ENCODE assay signal across 20 mouse cellular contexts in the genomic region with DNA sequence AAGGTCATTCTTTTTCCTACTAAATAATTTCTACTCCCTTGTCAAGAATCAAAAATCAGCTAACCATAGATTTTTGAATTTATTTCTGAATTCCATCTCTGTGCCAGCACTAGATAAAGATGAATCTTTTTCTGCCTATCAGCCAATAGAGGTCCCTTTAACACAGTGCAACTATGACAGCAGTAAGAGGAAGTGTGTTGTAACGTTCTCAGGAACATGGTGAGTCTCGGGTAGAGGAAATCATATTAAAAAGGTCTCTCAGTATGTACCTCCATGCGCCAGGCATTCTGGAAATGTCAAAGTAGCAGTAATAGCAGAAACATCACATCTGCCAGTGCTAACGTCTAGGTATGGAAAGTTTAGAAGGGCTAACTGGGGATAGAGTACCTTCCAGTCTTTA. TPM values are rescaled to one million over a fixed set of nuclear protein-coding genes. Genes with fewer than 3 reads are reported as not detected.
DNase-seq lines count a peak whose midpoint lies in the region; ATAC-seq lines count a peak whose summit lies in the region.
"Had no signal": no experiment of that assay in that cellular context is flagged by ENCODE, and none has a peak within 500 bp of the region (broad histone marks: within the 10 kb centered on the region; RNA-seq: fewer than 3 reads in every experiment).

No protein-coding gene starts in this region.

- intact Hi-C loops in heart, postnatal 14 days (cut with DNase I): no loop called here

- H3K4me1 ChIP-seq in liver, embryonic 12.5 days: 0 out of 2 replicates have a peak, but pooled peaks cover under 1% of the 10 kb centered on the region
- H3K4me1 ChIP-seq: embryonic facial prominence, embryonic 12.5 days; forebrain, embryonic 12.5 days; heart, embryonic 13.5 days; hindbrain, embryonic 13.5 days had no signal

- H3K4me2 ChIP-seq in liver, embryonic 12.5 days: no peak overlapping the region
- H3K4me2 ChIP-seq: embryonic facial prominence, embryonic 12.5 days; forebrain, embryonic 12.5 days; heart, embryonic 13.5 days; hindbrain, embryonic 13.5 days had no signal

- no peaks in the 10 kb centered on the region for H3K27me3 ChIP-seq in liver, embryonic 12.5 days (replicated peaks)
- H3K27me3 ChIP-seq: CH12.LX; embryonic facial prominence, embryonic 12.5 days; forebrain, embryonic 12.5 days; heart, embryonic 13.5 days; hindbrain, embryonic 13.5 days had no signal

- H3K9ac ChIP-seq in liver, embryonic 12.5 days: no peak overlapping the region
- H3K9ac ChIP-seq: embryonic facial prominence, embryonic 12.5 days; forebrain, embryonic 12.5 days; heart, embryonic 13.5 days; hindbrain, embryonic 13.5 days had no signal

- H3K4me3 ChIP-seq in liver, embryonic 12.5 days: no peak overlapping the region
- H3K4me3 ChIP-seq: embryonic facial prominence, embryonic 12.5 days; forebrain, embryonic 12.5 days; heart, embryonic 13.5 days; hindbrain, embryonic 13.5 days had no signal

- peak; percentile 96 for ATAC-seq in granulocyte monocyte progenitor cell, adult 5-6 weeks (replicated peaks; ENCODE audit: poor library complexity, severe bottlenecking)
- peak; percentile 68 for ATAC-seq in monocyte, adult 5-6 weeks (replicated peaks; ENCODE audit: insufficient number of reproducible peaks, low FRiP score, low TSS enrichment, poor library complexity, severe bottlenecking)
- no peak for ATAC-seq in liver, embryonic 12.5 days
- ATAC-seq: forebrain, embryonic 16.5 days; hindbrain, postnatal 0 days had no signal

- H3K9me3 ChIP-seq in liver, embryonic 12.5 days (replicated peaks): no peaks in the 10 kb centered on the region
- H3K9me3 ChIP-seq: embryonic facial prominence, embryonic 12.5 days; forebrain, embryonic 12.5 days; heart, embryonic 13.5 days; hindbrain, embryonic 13.5 days had no signal

- WGBS in liver, embryonic 12.5 days (ENCODE audit: insufficient replicate concordance): 42% methylated on average over 4 of the region's 4 CpGs

- DNase-seq in heart, adult 11 months: peak; percentile 12
- DNase-seq in heart, postnatal 14 days: no peak
- no peak for DNase-seq in thymus, postnatal 25 days
- DNase-seq in adrenal gland, adult (ENCODE audit: inconsistent age in 2 of 2, low spot score in 1 of 2): no peak
- DNase-seq: adrenal gland, adult 8-10 months; adrenal gland, postnatal 36 days; cerebellum, adult 2 months; cerebellum, postnatal 10 days; gastrocnemius, postnatal 10 days; heart, postnatal 4 days had no signal

- H3K27ac ChIP-seq in liver, embryonic 12.5 days: no peak overlapping the region
- H3K27ac ChIP-seq: embryonic facial prominence, embryonic 12.5 days; forebrain, embryonic 12.5 days; heart, embryonic 13.5 days; hindbrain, embryonic 13.5 days; hindbrain, postnatal 0 days had no signal

- peaks cover 18% of the 10 kb centered on the region for H3K36me3 ChIP-seq in liver, embryonic 12.5 days

RNA-seq across cellular contexts. Expression of gene Tmem175, which starts 6.6 kb away (rescaled TPM):
- total RNA-seq in heart, postnatal 14 days (2021): 10 to 100 TPM; 10.0 to 10.2 TPM
- total RNA-seq in granulocyte monocyte progenitor cell, adult 5-6 weeks (2014; fragmentation: Nextera tagmentation): 24.4 and 29.3 TPM in 2 replicates
- total RNA-seq in granulocyte monocyte progenitor cell, adult 5-6 weeks (2017): 11.0 and 17.6 TPM in 2 replicates
- total RNA-seq in monocyte, adult 5-6 weeks (2017): 3.9 to 20.9 TPM (median 12.3 TPM) in 3 replicates
- 16.1 and 17.8 TPM in 2 replicates for polyA plus RNA-seq in liver, embryonic 12.5 days (2016; fragmentation: Nextera tagmentation; extraction: Ambion mirVana)

RNA-seq across cellular contexts. Expression of gene Gak, which starts 6.6 kb away (rescaled TPM):
- 10 to 100 TPM; 27.5 to 31.3 TPM for total RNA-seq in heart, postnatal 14 days (2021)
- total RNA-seq in granulocyte monocyte progenitor cell, adult 5-6 weeks (2014; fragmentation: Nextera tagmentation): 78.7 and 82.2 TPM in 2 replicates
- total RNA-seq in granulocyte monocyte progenitor cell, adult 5-6 weeks (2017): 91.8 and 111 TPM in 2 replicates
- total RNA-seq in monocyte, adult 5-6 weeks (2017): 143 to 191 TPM (median 183 TPM) in 3 replicates
- 42.1 and 42.8 TPM in 2 replicates for polyA plus RNA-seq in liver, embryonic 12.5 days (2016; fragmentation: Nextera tagmentation; extraction: Ambion mirVana)

RNA-seq across cellular contexts. Expression of gene Idua, which starts 24.0 kb away (rescaled TPM):
- total RNA-seq in heart, postnatal 14 days (2021): 10 to 100 TPM; 16.7 to 16.9 TPM
- 13.3 and 18.6 TPM in 2 replicates for total RNA-seq in granulocyte monocyte progenitor cell, adult 5-6 weeks (2014; fragmentation: Nextera tagmentation)
- total RNA-seq in granulocyte monocyte progenitor cell, adult 5-6 weeks (2017): 5.9 and 6.4 TPM in 2 replicates
- 9.7 to 10.8 TPM (median 10.7 TPM) in 3 replicates for total RNA-seq in monocyte, adult 5-6 weeks (2017)
- 5.9 TPM in 2 replicates for polyA plus RNA-seq in liver, embryonic 12.5 days (2016; fragmentation: Nextera tagmentation; extraction: Ambion mirVana)

RNA-seq across cellular contexts. Expression of gene Dgkq, which starts 33.3 kb away (rescaled TPM):
- 10 to 100 TPM; 12.5 to 12.8 TPM for total RNA-seq in heart, postnatal 14 days (2021)
- total RNA-seq in granulocyte monocyte progenitor cell, adult 5-6 weeks (2014; fragmentation: Nextera tagmentation): 9.3 and 9.5 TPM in 2 replicates
- total RNA-seq in granulocyte monocyte progenitor cell, adult 5-6 weeks (2017): 8.3 and 9.1 TPM in 2 replicates
- total RNA-seq in monocyte, adult 5-6 weeks (2017): 10.8 to 33.6 TPM (median 22.8 TPM) in 3 replicates
- polyA plus RNA-seq in liver, embryonic 12.5 days (2016; fragmentation: Nextera tagmentation; extraction: Ambion mirVana): 6.2 and 7.1 TPM in 2 replicates

RNA-seq across cellular contexts. Expression of gene Slc26a1, which starts 39.2 kb away (rescaled TPM):
- total RNA-seq in heart, postnatal 14 days (2021): not detected
- not detected in 2 replicates for total RNA-seq in granulocyte monocyte progenitor cell, adult 5-6 weeks (2014; fragmentation: Nextera tagmentation)
- 0.10 TPM in 1 of 2 replicates, not detected in the other for total RNA-seq in granulocyte monocyte progenitor cell, adult 5-6 weeks (2017)
- not detected in 3 replicates for total RNA-seq in monocyte, adult 5-6 weeks (2017)
- polyA plus RNA-seq in liver, embryonic 12.5 days (2016; fragmentation: Nextera tagmentation; extraction: Ambion mirVana): 12.7 and 12.9 TPM in 2 replicates
